Mouse (Mus musculus): ENCODE data around the gene Fam222b. TPM values are rescaled to one million over a fixed set of nuclear protein-coding genes. Genes with fewer than 3 reads are reported as not detected.
A peak's percentile ranks its signal among the peaks of the same experiment; 100 is the strongest.

Gene Fam222b
- polyA plus RNA-seq, 1 experiment = 12.5 TPM

GRCm38 (mm10) chr11:78153778-78154177, 59.3 kb downstream of the Fam222b start:
- DNase-seq (ENCODE audit: low read depth in 1 of 2, low spot score in 2 of 2) = no peak
- H3K36me3 ChIP-seq (ENCODE audit: control insufficient read depth, insufficient read depth, low read length) = peaks cover 10% of the 10 kb centered on the region
- H3K27ac ChIP-seq (ENCODE audit: insufficient read depth, low read length) = no peak overlapping the region
- TF ChIP-seq POLR2A (IDR thresholded peaks at IDR 0.05; ENCODE audit: low read depth, low read length) (no peak), CTCF (IDR thresholded peaks at IDR 0.05; ENCODE audit: extremely low read depth, insufficient read depth, insufficient read length, insufficient replicate concordance) (no peak)
- 92% methylated on average over 13 of the region's 13 CpGs for WGBS
- no peaks in the 10 kb centered on the region for H3K27me3 ChIP-seq (ENCODE audit: control insufficient read depth, insufficient read depth, low read length)
- H3K4me3 ChIP-seq (ENCODE audit: extremely low read depth, insufficient read depth, insufficient read length) = no peak overlapping the region
- H3K4me1 ChIP-seq (ENCODE audit: control insufficient read depth, insufficient read depth, insufficient read length) = no peaks in the 10 kb centered on the region

GRCm38 (mm10) chr11:78155674-78156073, 61.2 kb downstream of the Fam222b start:
- WGBS = 95% methylated on average over 5 of the region's 5 CpGs
- Histone ChIP-seq H3K36me3 (ENCODE audit: control insufficient read depth, insufficient read depth, low read length) (peaks cover 16% of the 10 kb centered on the region), H3K4me3 (ENCODE audit: extremely low read depth, insufficient read depth, insufficient read length) (no peak overlapping the region), H3K4me1 (ENCODE audit: control insufficient read depth, insufficient read depth, insufficient read length) (no peaks in the 10 kb centered on the region), H3K27me3 (ENCODE audit: control insufficient read depth, insufficient read depth, low read length) (no peaks in the 10 kb centered on the region), H3K27ac (ENCODE audit: insufficient read depth, low read length) (no peak overlapping the region)
- TF ChIP-seq CTCF (IDR thresholded peaks at IDR 0.05; ENCODE audit: extremely low read depth, insufficient read depth, insufficient read length, insufficient replicate concordance) = no peak
- TF ChIP-seq POLR2A (IDR thresholded peaks at IDR 0.05; ENCODE audit: low read depth, low read length) = no peak
- DNase-seq (ENCODE audit: low read depth in 1 of 2, low spot score in 2 of 2) = no peak

- H3K4me1 ChIP-seq (ENCODE audit: control insufficient read depth, insufficient read depth, insufficient read length) = no peaks in the 10 kb centered on the region
- TF ChIP-seq CTCF (IDR thresholded peaks at IDR 0.05; ENCODE audit: extremely low read depth, insufficient read depth, insufficient read length, insufficient replicate concordance) (no peak), POLR2A (IDR thresholded peaks at IDR 0.05; ENCODE audit: low read depth, low read length) (no peak)
- peaks cover 18% of the 10 kb centered on the region for H3K36me3 ChIP-seq (ENCODE audit: control insufficient read depth, insufficient read depth, low read length)
- no peak overlapping the region for H3K27ac ChIP-seq (ENCODE audit: insufficient read depth, low read length)
- no peaks in the 10 kb centered on the region for H3K27me3 ChIP-seq (ENCODE audit: control insufficient read depth, insufficient read depth, low read length)
- no peak overlapping the region for H3K4me3 ChIP-seq (ENCODE audit: extremely low read depth, insufficient read depth, insufficient read length)
- DNase-seq (ENCODE audit: low read depth in 1 of 2, low spot score in 2 of 2) = no peak
- 91% methylated on average over 6 of the region's 6 CpGs for WGBS
Observed at GRCm38 (mm10) chr11:78156156-78156699, 61.8 kb downstream of the Fam222b start.

GRCm38 (mm10) chr11:78159096-78159495, 64.6 kb downstream of the Fam222b start:
- Histone ChIP-seq H3K36me3 (ENCODE audit: control insufficient read depth, insufficient read depth, low read length) (peaks cover 16% of the 10 kb centered on the region), H3K4me1 (ENCODE audit: control insufficient read depth, insufficient read depth, insufficient read length) (peaks cover 11% of the 10 kb centered on the region; the same call in 1 of the 2 replicates), H3K27ac (ENCODE audit: insufficient read depth, low read length) (no peak overlapping the region), H3K27me3 (ENCODE audit: control insufficient read depth, insufficient read depth, low read length) (no peaks in the 10 kb centered on the region), H3K4me3 (ENCODE audit: extremely low read depth, insufficient read depth, insufficient read length) (no peak overlapping the region)
- 29% methylated on average over 2 of the region's 2 CpGs for WGBS
- peak; percentile 73 to 79 for DNase-seq (ENCODE audit: low read depth in 1 of 2, low spot score in 2 of 2)
- TF ChIP-seq POLR2A (IDR thresholded peaks at IDR 0.05; ENCODE audit: low read depth, low read length) = no peak
- peak; percentile 94; the same call in 1 of the 2 replicates for TF ChIP-seq CTCF (IDR thresholded peaks at IDR 0.05; ENCODE audit: extremely low read depth, insufficient read depth, insufficient read length, insufficient replicate concordance)

GRCm38 (mm10) chr11:78159557-78159956, 65.1 kb downstream of the Fam222b start:
- no peak overlapping the region for H3K4me3 ChIP-seq (ENCODE audit: extremely low read depth, insufficient read depth, insufficient read length)
- no peak overlapping the region for H3K27ac ChIP-seq (ENCODE audit: insufficient read depth, low read length)
- no peak for DNase-seq (ENCODE audit: low read depth in 1 of 2, low spot score in 2 of 2)
- TF ChIP-seq CTCF (IDR thresholded peaks at IDR 0.05; ENCODE audit: extremely low read depth, insufficient read depth, insufficient read length, insufficient replicate concordance) (no peak), POLR2A (IDR thresholded peaks at IDR 0.05; ENCODE audit: low read depth, low read length) (no peak)
- 94% methylated on average over 7 of the region's 7 CpGs for WGBS
- H3K4me1 ChIP-seq (ENCODE audit: control insufficient read depth, insufficient read depth, insufficient read length) = peaks cover 11% of the 10 kb centered on the region; the same call in 1 of the 2 replicates
- H3K36me3 ChIP-seq (ENCODE audit: control insufficient read depth, insufficient read depth, low read length) = peaks cover 12% of the 10 kb centered on the region
- no peaks in the 10 kb centered on the region for H3K27me3 ChIP-seq (ENCODE audit: control insufficient read depth, insufficient read depth, low read length)

GRCm38 (mm10) chr11:78160171-78160570, 65.7 kb downstream of the Fam222b start:
- WGBS = 94% methylated on average over 18 of the region's 18 CpGs
- no peak for TF ChIP-seq POLR2A (IDR thresholded peaks at IDR 0.05; ENCODE audit: low read depth, low read length)
- no peak for TF ChIP-seq CTCF (IDR thresholded peaks at IDR 0.05; ENCODE audit: extremely low read depth, insufficient read depth, insufficient read length, insufficient replicate concordance)
- peaks cover 11% of the 10 kb centered on the region for H3K36me3 ChIP-seq (ENCODE audit: control insufficient read depth, insufficient read depth, low read length)
- DNase-seq (ENCODE audit: low read depth in 1 of 2, low spot score in 2 of 2) = no peak
- no peak overlapping the region for H3K4me3 ChIP-seq (ENCODE audit: extremely low read depth, insufficient read depth, insufficient read length)
- no peaks in the 10 kb centered on the region for H3K27me3 ChIP-seq (ENCODE audit: control insufficient read depth, insufficient read depth, low read length)
- no peak overlapping the region for H3K27ac ChIP-seq (ENCODE audit: insufficient read depth, low read length)
- H3K4me1 ChIP-seq (ENCODE audit: control insufficient read depth, insufficient read depth, insufficient read length) = peaks cover 11% of the 10 kb centered on the region; the same call in 1 of the 2 replicates

GRCm38 (mm10) chr11:78160675-78161074, 66.2 kb downstream of the Fam222b start:
- 87% methylated on average over 3 of the region's 3 CpGs for WGBS
- TF ChIP-seq CTCF (IDR thresholded peaks at IDR 0.05; ENCODE audit: extremely low read depth, insufficient read depth, insufficient read length, insufficient replicate concordance) = no peak
- no peak for TF ChIP-seq POLR2A (IDR thresholded peaks at IDR 0.05; ENCODE audit: low read depth, low read length)

More at GRCm38 (mm10) chr11:78160675-78161074, 66.2 kb downstream of the Fam222b start:
- peaks cover 11% of the 10 kb centered on the region for H3K36me3 ChIP-seq (ENCODE audit: control insufficient read depth, insufficient read depth, low read length)
- DNase-seq (ENCODE audit: low read depth in 1 of 2, low spot score in 2 of 2) = no peak
- no peaks in the 10 kb centered on the region for H3K27me3 ChIP-seq (ENCODE audit: control insufficient read depth, insufficient read depth, low read length)
- peaks cover 11% of the 10 kb centered on the region; the same call in 1 of the 2 replicates for H3K4me1 ChIP-seq (ENCODE audit: control insufficient read depth, insufficient read depth, insufficient read length)
- H3K27ac ChIP-seq (ENCODE audit: insufficient read depth, low read length) = no peak overlapping the region
- no peak overlapping the region for H3K4me3 ChIP-seq (ENCODE audit: extremely low read depth, insufficient read depth, insufficient read length)

Measured in spleen, adult 2 months (tissue).